Mouse (Mus musculus) liver, postnatal 0 days (tissue): ENCODE data around the gene Sez6l.

ENCODE experiments used
- CTCF ChIP-seq: sonication (generic); IDR thresholded peaks from 2 replicates; pipeline ENCODE4 v1.5.1; 2016; ENCODE audit warnings: antibody characterized with exemption, low read depth
- EP300 ChIP-seq: IDR thresholded peaks from 2 replicates; pipeline ENCODE4 v1.6.1; 2016; ENCODE audit warnings: antibody characterized with exemption, low read depth, mild to moderate bottlenecking

DNA sequence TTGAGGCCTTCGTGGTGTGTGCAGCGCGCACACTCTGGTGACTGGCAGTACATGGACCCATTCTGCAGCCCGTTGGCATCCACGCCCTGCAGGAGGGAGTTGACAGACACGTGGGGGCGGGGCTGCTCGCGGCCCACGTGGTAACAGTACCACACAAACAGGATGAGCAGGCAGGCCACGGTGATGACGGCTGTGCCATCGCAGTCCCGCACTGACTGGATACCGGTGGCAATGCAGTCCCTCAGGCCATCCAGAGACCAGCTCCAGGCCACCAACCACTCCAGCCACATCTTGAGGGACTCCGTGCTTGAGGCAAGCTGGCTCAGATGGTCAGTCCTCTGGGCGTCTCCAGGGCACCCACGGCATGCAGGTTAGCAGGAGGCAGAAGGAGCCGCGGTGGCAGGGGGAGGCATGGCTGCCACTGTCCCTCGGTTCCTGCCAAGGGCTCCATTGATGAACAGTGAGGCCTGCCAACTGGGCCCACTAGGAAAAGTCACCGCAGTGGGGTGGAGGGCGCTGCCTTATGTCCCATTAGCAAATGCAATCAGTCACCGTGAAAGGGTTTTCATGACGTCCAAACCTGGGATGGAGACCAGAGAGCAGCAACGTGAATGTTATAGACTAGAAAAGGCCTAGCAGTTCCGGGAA is 185.2 kb downstream of the Sez6l start:
- no peak for TF ChIP-seq CTCF
- no peak for TF ChIP-seq EP300
